Mouse (Mus musculus) gonadal fat pad, adult 2 months (tissue): ENCODE results near the gene Haao. TPM values are rescaled to one million over a fixed set of nuclear protein-coding genes. Genes with fewer than 3 reads are reported as not detected.

Experiments used
- DNase-seq: peaks from one replicate; pipeline ENCODE4 v3.0.0-alpha.2; 2012; ENCODE audit warnings: low read depth
- polyA plus RNA-seq: library from polyadenylated mRNA; depleted of rRNA; stranded (reverse); fragments of >200 nt; gene quantifications from 2 replicates; pipeline ENCODE4 v1.2.3, GENCODE M21; 2012; rRNA removed

The Haao gene
- polyA plus RNA-seq, 1 experiment = 3.3 TPM

GRCm38 (mm10) chr17:83782740-83783139, 65.0 kb downstream of the Haao start:
- no peak for DNase-seq

Other genes with a start within 250 kb of the Haao start
- 2.1 and 2.8 TPM in 2 replicates for gene Kcng3, start 216.1 kb downstream of the Haao start, polyA plus RNA-seq
- 52.0 and 63.7 TPM in 2 replicates for gene Mta3, start 141.8 kb downstream of the Haao start, polyA plus RNA-seq